Mouse (Mus musculus) hindbrain, embryonic 11.5 days (tissue): Measurements from ENCODE around the gene Zfp59. TPM values are rescaled to one million over a fixed set of nuclear protein-coding genes. Genes with fewer than 3 reads are reported as not detected.
"Not testable (repeated sequence)": the region's sequence is repeated elsewhere in the genome, so short reads cannot be mapped to it uniquely, and the experiment has no call there.

Source experiments
- ATAC-seq: fragments of 200-750 bp; cut with Nextera tagmentation; 2 replicates; pipeline ENCODE4 v1.8.0; 2017; ENCODE audit warnings: mild to moderate bottlenecking, moderate TSS enrichment, moderate library complexity; ENCODE audit not compliant: low FRiP score
- DNase-seq: peaks from one replicate; pipeline ENCODE4 v3.0.0-alpha.2; 2015; ENCODE audit warnings: low spot score
- H3K27ac ChIP-seq: fragments of 300-500 bp; sonication (generic); 2 replicates; pipeline ENCODE4 v1.5.1; 2014; ENCODE audit warnings: mild to moderate bottlenecking, low read depth, low read length
- H3K27me3 ChIP-seq: fragments of 300-500 bp; sonication (generic); 2 replicates; pipeline ENCODE4 v1.6.1; 2014; ENCODE audit warnings: mild to moderate bottlenecking, low read length, moderate library complexity, mixed read lengths; ENCODE audit not compliant: control insufficient read depth, insufficient read depth
- H3K36me3 ChIP-seq: fragments of 300-500 bp; sonication (generic); 2 replicates; pipeline ENCODE4 v1.6.1; 2014; ENCODE audit warnings: mild to moderate bottlenecking, low read length, moderate library complexity, mixed read lengths; ENCODE audit not compliant: control insufficient read depth, insufficient read depth
- H3K4me1 ChIP-seq: fragments of 300-500 bp; sonication (generic); replicated peaks from 2 replicates; pipeline ENCODE4 v1.6.1; 2014; ENCODE audit warnings: low read length, mixed read lengths; ENCODE audit not compliant: control insufficient read depth, insufficient read depth
- H3K4me2 ChIP-seq: fragments of 300-500 bp; sonication (generic); replicated peaks from 2 replicates; pipeline ENCODE4 v1.6.1; 2014; ENCODE audit warnings: mild to moderate bottlenecking, low read depth, low read length
- H3K4me3 ChIP-seq: fragments of 300-500 bp; sonication (generic); 2 replicates; pipeline ENCODE4 v1.5.1; 2014; ENCODE audit warnings: low read depth, low read length
- H3K9ac ChIP-seq: fragments of 300-500 bp; sonication (generic); 2 replicates; pipeline ENCODE4 v1.6.1; 2014; ENCODE audit warnings: low read depth, low read length
- H3K9me3 ChIP-seq: fragments of 300-500 bp; sonication (generic); 2 replicates; pipeline ENCODE4 v1.6.1; 2016; ENCODE audit warnings: low read length; ENCODE audit not compliant: control insufficient read depth
- WGBS: fragments of 180-500 bp; shearing (Covaris S2); extraction: QIAGEN DNeasy Blood & Tissue Kit; methylation state at CpG from one replicate; pipeline ENCODE4 v1.1.7; 2014; 5-methylcytosine and 5-hydroxymethylcytosine counted together
- polyA plus RNA-seq: library from polyadenylated mRNA; unstranded; fragments of >200 nt; fragmentation: Nextera tagmentation; extraction: Ambion mirVana; gene quantifications from 2 replicates; pipeline ENCODE4 v1.2.1, GENCODE M21; 2014

The Zfp59 gene
- 12.5 and 12.9 TPM in 2 replicates for polyA plus RNA-seq

- H3K36me3 ChIP-seq = no peaks in the 10 kb centered on the region
- H3K4me3 ChIP-seq = peak within 1 kb of the TSS; percentile 25
- no peaks in the 10 kb centered on the region for H3K4me1 ChIP-seq
- 4% methylated on average over 34 of the region's 34 CpGs for WGBS
- no peaks in the 10 kb centered on the region for H3K9me3 ChIP-seq
- peak within 1 kb of the TSS; percentile 74; the same call in 1 of the 2 replicates for H3K27ac ChIP-seq
- DNase-seq = peak; percentile 91
- no peaks in the 10 kb centered on the region for H3K27me3 ChIP-seq
- peak within 1 kb of the TSS; percentile 57 for H3K9ac ChIP-seq
- H3K4me2 ChIP-seq = peak within 1 kb of the TSS; percentile 54
- peak; percentile 98 for ATAC-seq
These were observed at the start of gene Zfp59 for GRCm38 (mm10) chr7:27838323-27839249. Gene Zfp59 (plus strand): TSS chr7:27838607.

- 87% methylated on average over 5 of the region's 5 CpGs for WGBS
- ATAC-seq (no peak), DNase-seq (no peak)
- Histone ChIP-seq H3K9ac (no peak overlapping the region), H3K4me1 (no peaks in the 10 kb centered on the region), H3K27ac (no peak overlapping the region), H3K9me3 (0 out of 2 replicates have a peak, but pooled peaks cover 4% of the 10 kb centered on the region), H3K27me3 (no peaks in the 10 kb centered on the region), H3K36me3 (no peaks in the 10 kb centered on the region), H3K4me3 (no peak overlapping the region), H3K4me2 (no peak overlapping the region)
These were observed 49.1 kb upstream of the Zfp59 start for GRCm38 (mm10) chr7:27789306-27789705.

DNA sequence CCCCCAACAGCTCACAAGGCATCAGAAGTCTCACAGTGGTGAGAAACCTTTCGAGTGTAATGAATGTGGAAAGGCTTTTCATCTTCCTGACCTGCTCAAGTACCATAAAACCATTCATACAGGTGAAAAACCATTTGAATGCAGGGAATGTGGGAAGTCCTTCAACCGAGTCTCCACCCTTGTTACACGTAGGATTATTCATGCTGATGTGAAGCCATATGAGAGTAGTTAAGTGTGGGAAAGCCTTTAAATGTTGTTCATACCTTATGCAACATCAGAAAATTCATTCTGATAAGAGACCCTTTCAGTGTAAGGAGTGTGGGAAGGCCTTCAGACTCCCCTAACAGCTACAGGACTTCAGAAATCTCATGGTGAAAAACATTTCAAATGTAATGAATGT is 44.5 kb upstream of the Zfp59 start:
- H3K36me3 ChIP-seq, H3K4me1 ChIP-seq, H3K4me2 ChIP-seq, H3K4me3 ChIP-seq, H3K27me3 ChIP-seq, H3K9ac ChIP-seq, H3K9me3 ChIP-seq, DNase-seq, ATAC-seq, H3K27ac ChIP-seq: not testable (repeated sequence)
- WGBS = 75% methylated on average over 2 of the region's 3 CpGs

DNA sequence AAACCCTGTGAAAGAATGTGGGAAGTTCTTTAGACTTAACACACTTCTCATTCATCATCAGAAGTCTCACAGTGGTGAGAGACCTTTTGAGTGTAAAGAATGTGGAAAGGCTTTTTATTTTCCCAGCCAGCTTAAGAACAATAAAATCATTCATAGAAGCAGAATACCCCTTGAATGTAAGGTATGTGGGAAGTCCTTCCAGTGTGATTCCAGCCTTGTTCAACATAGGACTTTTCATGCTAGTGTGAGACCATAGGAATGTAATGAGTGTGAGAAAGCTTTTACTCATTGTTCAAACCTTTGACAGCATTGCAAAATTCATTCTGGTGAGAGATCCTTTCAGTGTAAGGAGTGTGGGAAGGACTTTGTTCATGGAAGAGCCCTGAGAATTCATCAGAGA is 43.8 kb upstream of the Zfp59 start:
- Histone ChIP-seq H3K27ac (no peak overlapping the region), H3K36me3 (no peaks in the 10 kb centered on the region), H3K27me3 (no peaks in the 10 kb centered on the region), H3K4me3 (no peak overlapping the region), H3K4me1 (no peaks in the 10 kb centered on the region), H3K9ac (no peak overlapping the region), H3K9me3 (no peaks in the 10 kb centered on the region), H3K4me2 (no peak overlapping the region)
- no peak for DNase-seq
- ATAC-seq = no peak

DNA sequence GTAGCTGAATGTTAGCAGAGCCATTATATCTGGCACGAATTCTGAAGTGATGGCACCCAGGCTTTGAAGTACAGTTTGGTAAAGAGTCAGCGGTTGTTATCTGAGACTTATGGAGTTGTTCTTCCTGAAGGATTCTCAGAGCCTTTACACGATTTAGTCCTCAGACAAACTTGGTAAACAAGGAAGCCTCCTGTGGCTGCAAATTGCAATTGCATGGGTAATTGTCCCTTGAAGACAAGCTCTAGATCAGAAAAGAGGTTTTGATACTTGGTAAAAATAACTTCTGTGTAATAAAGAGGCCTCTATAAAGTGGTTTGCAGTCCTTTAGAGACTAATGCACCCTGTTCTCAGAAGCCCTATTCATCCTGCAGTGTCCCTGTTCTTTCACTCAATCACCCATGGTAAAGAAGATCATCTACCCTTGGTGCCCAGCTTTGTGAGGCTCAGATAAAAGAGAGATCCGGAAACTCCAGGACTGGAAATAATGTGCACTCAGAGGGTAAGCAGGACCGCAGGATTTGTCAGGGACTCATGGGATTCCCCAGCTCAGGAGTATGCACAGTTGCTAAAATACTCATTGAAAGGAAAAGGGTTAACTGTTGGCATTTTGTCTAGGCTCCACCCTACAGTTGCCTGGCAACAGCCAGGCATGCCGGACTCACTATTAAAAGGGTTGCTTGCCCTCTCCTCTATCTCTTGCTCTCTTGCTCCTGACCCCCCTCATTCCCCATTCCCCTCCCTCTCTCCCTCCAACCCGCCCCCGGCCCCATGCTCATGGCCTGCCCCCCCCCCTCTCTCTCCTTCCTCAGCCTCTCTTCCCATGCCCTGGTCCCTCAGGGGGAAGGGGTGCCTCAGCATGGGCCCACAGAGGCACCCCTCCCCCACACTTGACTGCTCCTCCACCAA is 40.2 kb upstream of the Zfp59 start:
- Histone ChIP-seq H3K27ac (peak overlapping the region; percentile 63; the same call in 1 of the 2 replicates), H3K9me3 (no peaks in the 10 kb centered on the region), H3K36me3 (no peaks in the 10 kb centered on the region), H3K4me3 (no peak overlapping the region), H3K9ac (no peak overlapping the region), H3K4me1 (no peaks in the 10 kb centered on the region), H3K27me3 (no peaks in the 10 kb centered on the region), H3K4me2 (no peak overlapping the region)
- ATAC-seq (peak; percentile 93), DNase-seq (peak; percentile 74)
- WGBS = 32% methylated on average over 7 of the region's 8 CpGs

- H3K9ac ChIP-seq = no peak overlapping the region
- no peaks in the 10 kb centered on the region for H3K27me3 ChIP-seq
- no peak for ATAC-seq
- peak; percentile 10 for DNase-seq
- WGBS = 53% methylated on average over 2 of the region's 2 CpGs
- H3K4me2 ChIP-seq = no peak overlapping the region
- H3K4me1 ChIP-seq = no peaks in the 10 kb centered on the region
- H3K9me3 ChIP-seq = no peaks in the 10 kb centered on the region
- H3K4me3 ChIP-seq = no peak overlapping the region
- H3K36me3 ChIP-seq = no peaks in the 10 kb centered on the region
- no peak overlapping the region for H3K27ac ChIP-seq
These were observed 37.3 kb upstream of the Zfp59 start for GRCm38 (mm10) chr7:27801137-27801536.

DNA sequence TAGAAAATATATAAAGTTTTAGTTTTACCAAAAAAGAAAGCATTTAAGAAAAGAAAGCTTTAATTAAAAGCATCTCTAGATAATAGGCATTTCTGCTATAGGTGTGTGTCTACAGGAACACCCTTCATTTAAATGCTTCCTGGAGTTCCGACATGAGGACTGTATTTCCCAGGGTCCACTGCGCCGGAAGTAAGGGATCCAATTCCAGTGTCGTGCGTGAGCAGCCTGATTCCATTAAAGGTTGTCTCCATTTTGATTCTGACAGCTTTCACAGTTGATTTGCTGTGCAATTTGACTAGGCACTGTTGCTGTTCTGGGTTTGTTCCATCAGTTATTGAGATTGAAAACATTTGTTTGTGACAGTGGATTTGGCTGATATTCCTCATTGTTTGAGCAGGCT is 35.4 kb upstream of the Zfp59 start:
- Histone ChIP-seq H3K4me1 (no peaks in the 10 kb centered on the region), H3K9ac (no peak overlapping the region), H3K4me3 (no peak overlapping the region), H3K9me3 (no peaks in the 10 kb centered on the region), H3K4me2 (no peak overlapping the region), H3K27ac (no peak overlapping the region), H3K36me3 (no peaks in the 10 kb centered on the region), H3K27me3 (no peaks in the 10 kb centered on the region)
- ATAC-seq (no peak), DNase-seq (no peak)
- WGBS = 80% methylated on average over 5 of the region's 5 CpGs

DNA sequence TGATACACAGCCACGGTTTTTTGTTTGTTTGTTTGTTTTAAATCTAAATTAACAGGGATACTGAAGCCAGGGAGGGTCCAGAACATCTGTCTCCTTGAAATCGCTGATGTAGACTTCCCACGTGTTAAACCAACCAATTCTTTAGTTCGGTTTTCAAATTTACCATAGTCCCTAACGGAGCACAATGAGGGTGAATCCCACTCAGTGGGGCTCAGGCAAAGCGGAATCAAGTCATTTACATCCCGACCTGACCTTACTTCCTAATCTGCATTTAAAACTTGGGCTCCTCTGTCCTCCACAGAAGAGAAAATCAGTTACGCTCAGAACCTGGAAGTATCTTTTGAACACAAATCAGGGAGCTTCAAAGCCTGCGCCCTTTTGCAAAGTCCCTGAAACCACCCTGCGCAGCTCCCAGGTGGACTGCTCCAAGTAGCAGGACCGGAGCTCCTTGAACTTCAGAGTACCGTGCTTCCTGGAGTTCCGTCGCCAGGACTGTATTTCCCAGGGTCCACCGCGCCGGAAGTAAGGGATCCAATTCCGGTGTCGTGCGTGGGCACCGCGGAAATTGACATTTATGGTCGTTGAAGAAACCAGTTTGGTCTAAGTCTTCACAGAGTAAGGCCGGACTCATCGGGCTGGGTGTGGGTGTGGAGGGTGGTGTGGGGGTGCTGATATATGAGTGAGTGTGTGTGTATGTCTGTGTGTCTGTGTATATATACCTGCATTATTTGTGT is 33.9 kb upstream of the Zfp59 start:
- peak overlapping the region; percentile 69 for H3K9ac ChIP-seq
- ATAC-seq (peak; percentile 91), DNase-seq (peak; percentile 79)
- WGBS = under 1% methylated on average over 25 of the region's 25 CpGs
- H3K27ac ChIP-seq = no peak overlapping the region
- H3K27me3 ChIP-seq = no peaks in the 10 kb centered on the region
- H3K4me1 ChIP-seq = no peaks in the 10 kb centered on the region
- peak overlapping the region; percentile 81 for H3K4me2 ChIP-seq
- H3K9me3 ChIP-seq = no peaks in the 10 kb centered on the region
- peak overlapping the region; percentile 78 for H3K4me3 ChIP-seq
- H3K36me3 ChIP-seq = 0 out of 2 replicates have a peak, but pooled peaks cover 4% of the 10 kb centered on the region
